Mouse (Mus musculus): ENCODE measurements around the gene Yif1b.

- TF ChIP-seq CTCF (conservative IDR thresholded peaks at IDR 0.05; ENCODE audit: low read length), result no peak
- TF ChIP-seq NANOG (IDR thresholded peaks at IDR 0.05; ENCODE audit: borderline replicate concordance, low read length), result no peak
- no peak for TF ChIP-seq POU5F1 (IDR thresholded peaks at IDR 0.05; ENCODE audit: borderline replicate concordance, low read length)
Measured at GRCm38 (mm10) chr7:29211415-29212198, 26.5 kb upstream of the Yif1b start.

All from E14TG2a.4 (cell line).